Mouse (Mus musculus) liver, embryonic 14.5 days (tissue): ENCODE data around the gene Ttf2.

Experiments used
- CTCF ChIP-seq: IDR thresholded peaks from 2 replicates; pipeline ENCODE4 v1.5.1; 2016; ENCODE audit warnings: antibody characterized with exemption, low read depth, control low read depth
- EP300 ChIP-seq: IDR thresholded peaks from 2 replicates; pipeline ENCODE4 v1.6.1; 2016; ENCODE audit warnings: antibody characterized with exemption, low read depth

GRCm38 (mm10) chr3:100911026-100911425 lies 58.4 kb downstream of the Ttf2 start:
- TF ChIP-seq CTCF: no peak
- TF ChIP-seq EP300: no peak
